Mouse (Mus musculus): ENCODE measurements around the gene 0610040J01Rik. TPM values are rescaled to one million over a fixed set of nuclear protein-coding genes. Genes with fewer than 3 reads are reported as not detected.

The 0610040J01Rik gene
- total and polyA plus RNA-seq, 3 experiments, result not detected

- TF ChIP-seq BHLHE40 (IDR thresholded peaks at IDR 0.05; ENCODE audit: low read depth, low read length), result no peak
- no peak for TF ChIP-seq JUN (IDR thresholded peaks at IDR 0.05; ENCODE audit: insufficient read depth, low read depth, low read length)
- TF ChIP-seq IRF4 (IDR thresholded peaks at IDR 0.05; ENCODE audit: low read depth, low read length), result no peak
- no peak for TF ChIP-seq MYC (IDR thresholded peaks at IDR 0.05; ENCODE audit: low read depth, low read length)
- no peak for TF ChIP-seq CTCF (conservative IDR thresholded peaks at IDR 0.05 in 1 of 2, IDR thresholded peaks at IDR 0.05 in 1 of 2; ENCODE audit: low read depth in 2 of 2, low read length in 2 of 2)
- no peak for TF ChIP-seq RAD21 (IDR thresholded peaks at IDR 0.05; ENCODE audit: low read depth, low read length)
- no peak for TF ChIP-seq USF1 (IDR thresholded peaks at IDR 0.05; ENCODE audit: low read depth, low read length)
- no peak for TF ChIP-seq MAFK (IDR thresholded peaks at IDR 0.05; ENCODE audit: insufficient replicate concordance, low read length)
- TF ChIP-seq ZKSCAN1 (IDR thresholded peaks at IDR 0.05; ENCODE audit: borderline replicate concordance, low read depth, low read length), result no peak
- TF ChIP-seq NELFE (IDR thresholded peaks at IDR 0.05; ENCODE audit: low read depth, low read length), result no peak
- no peak for TF ChIP-seq MAX (IDR thresholded peaks at IDR 0.05; ENCODE audit: low read length)
- TF ChIP-seq TBP (conservative IDR thresholded peaks at IDR 0.05; ENCODE audit: low read depth, low read length), result no peak
- TF ChIP-seq E2F4 (IDR thresholded peaks at IDR 0.05; ENCODE audit: insufficient replicate concordance, low read depth, low read length), result no peak
- Histone ChIP-seq H3K9me3 (replicated peaks; ENCODE audit: low read length) (no peaks in the 10 kb centered on the region), H3K27ac (ENCODE audit: insufficient read depth, low read depth) (no peak overlapping the region), H3K4me3 (replicated peaks in 1 of 3; ENCODE audit: low read depth in 2 of 3, low read length in 2 of 3, poor library complexity in 1 of 3) (no peak overlapping the region), H3K9ac (ENCODE audit: insufficient read depth, low read depth) (no peak overlapping the region), H3K4me1 (ENCODE audit: control insufficient read depth in 1 of 2, insufficient read depth in 2 of 2) (peaks cover 0 to 5% of the 10 kb centered on the region in 2 experiments; a peak in 1 of 4 replicates), H3K79me2 (replicated peaks; ENCODE audit: control insufficient read depth, extremely low read depth, insufficient read depth, poor library complexity, severe bottlenecking) (no peaks in the 10 kb centered on the region), H3K4me2 (ENCODE audit: insufficient read depth, low read depth, poor library complexity, severe bottlenecking) (no peak overlapping the region), H3K36me3 (replicated peaks in 1 of 2; ENCODE audit: control insufficient read depth in 1 of 2, insufficient read depth in 1 of 2, low read length in 1 of 2) (peaks cover 0 to 40% of the 10 kb centered on the region in 2 experiments), H3K27me3 (replicated peaks) (no peaks in the 10 kb centered on the region)
- DNase-seq (ENCODE audit: extremely low read depth), result no peak
- dilution Hi-C loops (cut with MboI; ENCODE audit: extremely low pct_ligation_motif_present, extremely low pct_unique_long_range_greater_than_20kb, low sequenced_read_pairs) (no loop called here), in situ Hi-C loops (cut with MboI; ENCODE audit: low pct_ligation_motif_present, low pct_unique_long_range_greater_than_20kb, low sequenced_read_pairs) (no loop called here)
These were observed 118.7 kb downstream of the 0610040J01Rik start for GRCm38 (mm10) chr5:63930824-63931358.

DNA sequence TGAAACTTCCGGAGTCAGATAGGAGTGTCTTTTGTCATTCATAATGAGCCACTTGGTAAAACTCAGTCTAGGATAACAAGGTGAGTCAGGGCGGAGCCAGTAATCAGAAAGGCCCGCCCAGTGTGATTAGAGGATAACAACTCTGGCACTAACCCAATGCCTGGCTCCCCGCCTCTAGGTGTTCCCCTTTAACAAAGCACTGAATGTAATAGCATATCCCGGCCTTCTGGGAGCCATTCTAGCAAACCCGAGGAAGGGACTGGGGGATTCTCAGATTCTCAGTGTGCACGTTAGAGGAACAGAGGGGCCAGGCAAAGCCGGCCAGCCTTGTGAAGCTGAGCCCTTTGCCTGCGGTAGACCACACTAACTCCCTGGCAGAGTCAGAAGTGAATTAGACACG is 120.7 kb downstream of the 0610040J01Rik start:
- in situ Hi-C loops (cut with MboI; ENCODE audit: low pct_ligation_motif_present, low pct_unique_long_range_greater_than_20kb, low sequenced_read_pairs) (no loop called here), dilution Hi-C loops (cut with MboI; ENCODE audit: extremely low pct_ligation_motif_present, extremely low pct_unique_long_range_greater_than_20kb, low sequenced_read_pairs) (no loop called here)
- Histone ChIP-seq H3K9me3 (replicated peaks; ENCODE audit: low read length) (no peaks in the 10 kb centered on the region), H3K79me2 (replicated peaks; ENCODE audit: control insufficient read depth, extremely low read depth, insufficient read depth, poor library complexity, severe bottlenecking) (no peaks in the 10 kb centered on the region), H3K27ac (ENCODE audit: insufficient read depth, low read depth) (no peak overlapping the region), H3K4me2 (ENCODE audit: insufficient read depth, low read depth, poor library complexity, severe bottlenecking) (no peak overlapping the region), H3K4me1 (ENCODE audit: control insufficient read depth in 1 of 2, insufficient read depth in 2 of 2) (peaks cover 0 to 5% of the 10 kb centered on the region in 2 experiments; a peak in 1 of 4 replicates), H3K9ac (ENCODE audit: insufficient read depth, low read depth) (no peak overlapping the region), H3K4me3 (replicated peaks in 1 of 3; ENCODE audit: low read depth in 2 of 3, low read length in 2 of 3, poor library complexity in 1 of 3) (no peak overlapping the region), H3K36me3 (replicated peaks in 1 of 2; ENCODE audit: control insufficient read depth in 1 of 2, insufficient read depth in 1 of 2, low read length in 1 of 2) (peaks cover 0 to 35% of the 10 kb centered on the region in 2 experiments), H3K27me3 (replicated peaks) (no peaks in the 10 kb centered on the region)
- no peak for DNase-seq (ENCODE audit: extremely low read depth)
- TF ChIP-seq POLR2AphosphoS2 (IDR thresholded peaks at IDR 0.05; ENCODE audit: low read depth, low read length) (no peak), EP300 (IDR thresholded peaks at IDR 0.05; ENCODE audit: low read length) (no peak), MEF2A (IDR thresholded peaks at IDR 0.05; ENCODE audit: borderline replicate concordance, low read depth, low read length) (no peak), JUN (IDR thresholded peaks at IDR 0.05; ENCODE audit: insufficient read depth, low read depth, low read length) (no peak), ZMIZ1 (IDR thresholded peaks at IDR 0.05; ENCODE audit: low read depth, low read length) (no peak), ZC3H11A (IDR thresholded peaks at IDR 0.05; ENCODE audit: low read depth, low read length) (no peak), E2F4 (IDR thresholded peaks at IDR 0.05; ENCODE audit: insufficient replicate concordance, low read depth, low read length) (no peak), SIN3A (IDR thresholded peaks at IDR 0.05; ENCODE audit: low read length) (no peak), IRF4 (IDR thresholded peaks at IDR 0.05; ENCODE audit: low read depth, low read length) (no peak), USF1 (IDR thresholded peaks at IDR 0.05; ENCODE audit: low read depth, low read length) (no peak), HCFC1 (IDR thresholded peaks at IDR 0.05; ENCODE audit: low read depth, low read length) (no peak)

Data from CH12.LX (cell line).